Mouse (Mus musculus) small intestine, adult 2 months (tissue): ENCODE measurements around the gene Gm28308.

Source experiments
- CTCF ChIP-seq: fragments of 200-500 bp; IDR thresholded peaks from 2 replicates; pipeline ENCODE4 v1.5.1; 2012; ENCODE audit warnings: low read depth, mild to moderate bottlenecking, control low read depth, inconsistent platforms, low read length, moderate library complexity, mixed read lengths; ENCODE audit not compliant: insufficient replicate concordance, insufficient read length; ENCODE audit errors: extremely low read depth
- POLR2A ChIP-seq: fragments of 200-500 bp; IDR thresholded peaks from 2 replicates; pipeline ENCODE4 v1.6.1; 2012; ENCODE audit warnings: low read depth, mild to moderate bottlenecking, control low read depth, inconsistent platforms, low read length, moderate library complexity

DNA sequence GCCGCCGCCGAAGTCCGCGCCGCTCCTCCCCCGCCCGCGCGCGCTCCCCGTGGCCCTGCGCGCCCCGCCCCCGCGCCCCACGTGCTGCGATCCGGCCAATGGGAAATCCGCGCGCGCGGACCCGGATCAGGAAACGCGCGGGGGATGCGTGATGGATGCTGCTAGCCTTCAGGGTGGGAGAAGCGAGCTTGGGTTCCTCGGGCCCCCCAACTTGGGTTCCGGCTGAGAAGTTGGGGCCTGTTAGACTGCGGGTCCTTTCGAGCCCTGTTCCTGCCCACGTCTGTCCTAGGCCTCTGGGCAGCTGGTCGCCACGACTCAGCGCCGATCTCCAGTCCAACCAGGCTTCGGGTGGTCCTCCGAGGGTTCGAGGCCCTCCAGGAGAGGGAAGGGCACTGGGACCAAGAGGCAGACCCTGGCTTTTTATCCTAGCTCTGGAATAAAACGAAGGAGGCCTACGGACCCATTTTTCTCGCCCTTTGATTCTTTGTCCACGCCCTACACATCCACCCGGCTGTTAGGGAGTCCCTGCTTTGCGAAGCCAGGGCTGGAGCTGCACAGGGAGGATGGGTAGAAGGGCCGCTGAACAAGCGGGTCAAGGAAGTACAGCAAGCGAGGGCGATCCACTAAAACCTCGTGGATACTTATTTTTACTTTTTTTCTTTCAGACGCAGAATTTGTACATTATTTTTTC is 21.1 kb downstream of the Gm28308 start:
- TF ChIP-seq POLR2A (peak; percentile 55; the same call in 1 of the 2 replicates), CTCF (no peak)
